In the genomic region with DNA sequence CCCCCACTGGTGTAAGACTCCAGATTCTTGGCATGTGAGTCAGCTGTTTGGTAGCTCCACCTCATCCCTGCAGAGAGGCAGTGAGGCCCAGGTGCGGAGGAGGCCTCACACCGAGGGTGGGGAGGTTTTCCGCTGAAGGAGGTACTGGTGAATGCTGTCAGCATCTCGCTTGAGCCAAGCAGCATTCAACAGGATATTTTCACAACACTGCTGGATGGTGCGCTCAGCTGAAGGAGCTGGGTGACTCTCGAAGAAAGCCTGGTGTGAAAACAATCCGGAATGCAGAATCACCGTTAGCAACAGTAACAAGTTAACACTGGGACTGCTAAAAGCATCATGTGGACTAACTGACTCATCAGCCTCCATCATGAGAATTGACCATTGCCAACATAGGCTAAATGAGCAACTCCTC, we compare ENCODE assay signal across 12 mouse cellular contexts. TPM values are rescaled to one million over a fixed set of nuclear protein-coding genes. Genes with fewer than 3 reads are reported as not detected.
A peak's percentile ranks its signal among the peaks of the same experiment; 100 is the strongest.
DNase-seq lines count a peak whose midpoint lies in the region; ATAC-seq and TF ChIP-seq lines count a peak whose summit lies in the region.
"Had no signal": no experiment of that assay in that cellular context is flagged by ENCODE, and none has a peak within 500 bp of the region (broad histone marks: within the 10 kb centered on the region; RNA-seq: fewer than 3 reads in every experiment).

No protein-coding gene starts in this region.

- no peak overlapping the region for H3K4me3 ChIP-seq in gastrocnemius, adult 2 months
- H3K4me3 ChIP-seq: embryonic facial prominence, embryonic 12.5 days; limb, embryonic 12.5 days had no signal

- H3K27ac ChIP-seq in gastrocnemius, adult 2 months, result no peak overlapping the region
- H3K27ac ChIP-seq: embryonic facial prominence, embryonic 12.5 days; limb, embryonic 12.5 days had no signal

- no peak for ATAC-seq in monocyte, adult 5-6 weeks (replicated peaks; ENCODE audit: insufficient number of reproducible peaks, low FRiP score, low TSS enrichment, poor library complexity, severe bottlenecking)

- intact Hi-C loops in gastrocnemius, adult 2 months (cut with DNase I), result no loop called here

- TF ChIP-seq CTCF in gastrocnemius, adult 2 months (IDR thresholded peaks at IDR 0.05), result no peak

- peak; percentile 14 for DNase-seq in layer of hippocampus, adult 9-11 months
- DNase-seq in layer of hippocampus, postnatal 10 days (ENCODE audit: low spot score in 2 of 2), result no peak
- DNase-seq in Muller cell, postnatal 12 days (ENCODE audit: inconsistent ontology term), result peak; percentile 80
- DNase-seq in heart, postnatal 4 days, result peak; percentile 21
- peak; percentile 60 to 74 for DNase-seq in right cerebral cortex, adult 2 months (ENCODE audit: low spot score in 2 of 2)
- DNase-seq in retina, embryonic 14.5 days (ENCODE audit: low spot score), result no peak
- no peak for DNase-seq in gastrocnemius, adult 2 months
- DNase-seq: kidney, adult 2 months; thymus, postnatal 14 days had no signal

RNA-seq across cellular contexts. Expression of a gene that starts 19.3 kb away (rescaled TPM):
- total RNA-seq in layer of hippocampus, postnatal 10 days (2021), result 100 to 1,000 TPM; 125 to 136 TPM
- total RNA-seq in heart, postnatal 4 days (2021), result 100 to 1,000 TPM; 160 to 162 TPM
- total RNA-seq in monocyte, adult 5-6 weeks (2017), result 192 to 282 TPM (median 240 TPM) in 3 replicates
- 10 to 100 TPM; 49.2 to 58.9 TPM for total RNA-seq in gastrocnemius, adult 2 months (2021)

RNA-seq across cellular contexts. Expression of a gene that starts 55.7 kb away (rescaled TPM):
- 10 to 100 TPM; 54.4 to 60.4 TPM for total RNA-seq in layer of hippocampus, postnatal 10 days (2021)
- 10 to 100 TPM; 17.0 to 17.7 TPM for total RNA-seq in heart, postnatal 4 days (2021)
- 23.2 to 34.3 TPM (median 24.7 TPM) in 3 replicates for total RNA-seq in monocyte, adult 5-6 weeks (2017)
- 1 to 10 TPM; 4.0 to 6.1 TPM for total RNA-seq in gastrocnemius, adult 2 months (2021)

Comparison
In these comparisons a context has a peak if more than half of its experiments do, and no peak if none do; other contexts are left out.
1. DNase-seq: peak in layer of hippocampus, adult 9-11 months (single experiment), Muller cell, postnatal 12 days (single experiment), heart, postnatal 4 days (single experiment) and right cerebral cortex, adult 2 months (2 of 2); none in layer of hippocampus, postnatal 10 days (0 of 2), retina, embryonic 14.5 days (single experiment) and gastrocnemius, adult 2 months (single experiment).